ENCODE assay signal across 10 mouse cellular contexts in genomic region chr6:30230246-30230645, GRCm38 (mm10).
DNase-seq lines count a peak whose midpoint lies in the region; ATAC-seq lines count a peak whose summit lies in the region.
"Had no signal": no experiment of that assay in that cellular context is flagged by ENCODE, and none has a peak within 500 bp of the region (broad histone marks: within the 10 kb centered on the region; RNA-seq: fewer than 3 reads in every experiment).

No protein-coding gene starts in this region.

- peaks cover 34% of the 10 kb centered on the region for H3K36me3 ChIP-seq in midbrain, embryonic 10.5 days
- H3K36me3 ChIP-seq in forebrain, embryonic 15.5 days: peaks cover 4% of the 10 kb centered on the region; the same call in 1 of the 2 replicates
- 0 out of 2 replicates have a peak, but pooled peaks cover 2% of the 10 kb centered on the region for H3K36me3 ChIP-seq in hindbrain, embryonic 16.5 days (ENCODE audit: control insufficient read depth, insufficient read depth, low read length)

- ATAC-seq in forebrain, embryonic 15.5 days (replicated peaks): no peak
- no peak for ATAC-seq in hindbrain, embryonic 16.5 days
- ATAC-seq: inflammation-experienced regulatory T-cells, adult 6 months had no signal

- H3K4me1 ChIP-seq in midbrain, embryonic 10.5 days: no peaks in the 10 kb centered on the region
- H3K4me1 ChIP-seq in forebrain, embryonic 15.5 days: no peaks in the 10 kb centered on the region
- H3K4me1 ChIP-seq in hindbrain, embryonic 16.5 days (ENCODE audit: control insufficient read depth, insufficient read depth, low read depth, low read length): no peaks in the 10 kb centered on the region

- H3K4me2 ChIP-seq in forebrain, embryonic 15.5 days (replicated peaks): no peak overlapping the region
- H3K4me2 ChIP-seq in hindbrain, embryonic 16.5 days (ENCODE audit: low read length): no peak overlapping the region

- no peaks in the 10 kb centered on the region for H3K9me3 ChIP-seq in midbrain, embryonic 10.5 days (replicated peaks)
- no peaks in the 10 kb centered on the region for H3K9me3 ChIP-seq in forebrain, embryonic 15.5 days
- no peaks in the 10 kb centered on the region for H3K9me3 ChIP-seq in hindbrain, embryonic 16.5 days (ENCODE audit: control insufficient read depth, low read length)

- DNase-seq in gastrocnemius, adult 18-20 months (ENCODE audit: low spot score): peak; percentile 82
- no peak for DNase-seq in gastrocnemius, postnatal 10 days
- DNase-seq in B cell, adult 2 months: peak; percentile 57 to 64
- peak; percentile 35 for DNase-seq in heart, adult 8-10 months (ENCODE audit: low spot score)
- peak; percentile 44 for DNase-seq in heart, postnatal 4 days
- DNase-seq in midbrain, embryonic 10.5 days (ENCODE audit: low spot score): no peak
- DNase-seq: kidney, postnatal 14 days had no signal

- no peak overlapping the region for H3K4me3 ChIP-seq in midbrain, embryonic 10.5 days
- no peak overlapping the region for H3K4me3 ChIP-seq in forebrain, embryonic 15.5 days
- H3K4me3 ChIP-seq in hindbrain, embryonic 16.5 days (ENCODE audit: low read length): no peak overlapping the region

- no peak overlapping the region for H3K9ac ChIP-seq in forebrain, embryonic 15.5 days (replicated peaks)
- no peak overlapping the region for H3K9ac ChIP-seq in hindbrain, embryonic 16.5 days (ENCODE audit: low read depth, low read length)

- no peaks in the 10 kb centered on the region for H3K27me3 ChIP-seq in midbrain, embryonic 10.5 days (ENCODE audit: low read depth, poor library complexity, severe bottlenecking)
- H3K27me3 ChIP-seq in forebrain, embryonic 15.5 days: no peaks in the 10 kb centered on the region
- H3K27me3 ChIP-seq in hindbrain, embryonic 16.5 days (replicated peaks; ENCODE audit: control insufficient read depth, insufficient read depth, low read length): no peaks in the 10 kb centered on the region

- 97% methylated on average over 7 of the region's 7 CpGs for WGBS in midbrain, embryonic 10.5 days
- 89% methylated on average over 7 of the region's 7 CpGs for WGBS in forebrain, embryonic 15.5 days
- 92% methylated on average over 7 of the region's 7 CpGs for WGBS in hindbrain, embryonic 16.5 days

- no peak overlapping the region for H3K27ac ChIP-seq in midbrain, embryonic 10.5 days (replicated peaks)
- H3K27ac ChIP-seq in forebrain, embryonic 15.5 days (replicated peaks): no peak overlapping the region
- no peak overlapping the region for H3K27ac ChIP-seq in hindbrain, embryonic 16.5 days (ENCODE audit: low read depth, low read length)

Comparison
In these comparisons a context has a peak if more than half of its experiments do, and no peak if none do; other contexts are left out.
1. DNase-seq: peak in gastrocnemius, adult 18-20 months (single experiment), B cell, adult 2 months (2 of 2), heart, adult 8-10 months (single experiment) and heart, postnatal 4 days (single experiment); none in gastrocnemius, postnatal 10 days (single experiment) and midbrain, embryonic 10.5 days (single experiment).